In the genomic region with DNA sequence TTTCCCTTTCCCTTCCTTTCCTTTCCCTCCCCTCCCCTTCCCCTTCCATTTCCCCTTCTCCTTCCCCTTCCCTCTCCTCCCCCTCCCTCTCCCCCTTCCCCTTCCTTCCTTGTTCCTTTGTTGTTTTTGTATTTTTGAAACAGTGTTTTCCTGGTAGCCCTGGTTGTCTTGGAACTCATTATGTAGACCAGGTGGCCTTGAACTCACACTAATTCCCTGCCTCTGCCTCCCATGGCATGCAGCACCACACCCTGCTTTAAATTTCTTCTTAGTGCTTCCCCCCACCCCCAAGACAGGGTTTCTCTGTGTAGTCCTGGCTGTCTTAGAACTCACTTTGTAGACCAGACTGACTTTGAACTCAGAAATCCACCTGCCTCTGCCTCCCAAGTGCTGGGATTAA, we compare ENCODE assay signal across 24 mouse cellular contexts. TPM values are rescaled to one million over a fixed set of nuclear protein-coding genes. Genes with fewer than 3 reads are reported as not detected.
A peak's percentile ranks its signal among the peaks of the same experiment; 100 is the strongest.
DNase-seq lines count a peak whose midpoint lies in the region; ATAC-seq lines count a peak whose summit lies in the region.
"Had no signal": no experiment of that assay in that cellular context is flagged by ENCODE, and none has a peak within 500 bp of the region (broad histone marks: within the 10 kb centered on the region; RNA-seq: fewer than 3 reads in every experiment).

No protein-coding gene starts in this region.

- ATAC-seq in midbrain, embryonic 13.5 days: no peak
- ATAC-seq: activated CD4-positive, CD25-positive, alpha-beta regulatory T cell, adult 4 months; CD4-positive, CD25-positive, alpha-beta regulatory T cell, adult 4 months; Patski had no signal

- no peaks in the 10 kb centered on the region for H3K4me1 ChIP-seq in midbrain, embryonic 13.5 days (replicated peaks)

- H3K27me3 ChIP-seq in midbrain, embryonic 13.5 days: no peaks in the 10 kb centered on the region
- H3K27me3 ChIP-seq: CH12.LX, Patski had no signal

- DNase-seq in ES-CJ7 (ENCODE audit: low read depth, low spot score): peak; percentile 48
- DNase-seq in R1 (ENCODE audit: low read depth, low spot score): peak; percentile 69
- DNase-seq in ZHBTc4 (ENCODE audit: low read depth, low spot score): peak; percentile 50
- DNase-seq in heart, postnatal 36 days: no peak
- DNase-seq in right cerebral cortex, postnatal 14 days: no peak
- DNase-seq: adrenal gland, adult 2 months; adrenal gland, adult 8-10 months; adrenal gland, postnatal 10 days; adrenal gland, postnatal 14 days; adrenal gland, postnatal 25 days; adrenal gland, postnatal 36 days; B cell, adult 2 months; cerebellum, adult 11 months; cerebellum, adult 11-12 months; cerebellum, adult 18-20 months; cerebellum, adult 2 months; cerebellum, adult 8-10 months; cerebellum, adult 9-10 months had no signal

- H3K36me3 ChIP-seq in midbrain, embryonic 13.5 days: peaks cover 10% of the 10 kb centered on the region

- intact Hi-C loops in heart, postnatal 36 days (cut with DNase I): loop anchor here (5.0 kb wide), 1 partner anchor 102 kb away; no protein-coding TSS in a partner anchor

- H3K4me3 ChIP-seq in midbrain, embryonic 13.5 days (replicated peaks): no peak overlapping the region

- no peak overlapping the region for H3K9ac ChIP-seq in midbrain, embryonic 13.5 days (replicated peaks)

- no peak overlapping the region for H3K4me2 ChIP-seq in midbrain, embryonic 13.5 days (replicated peaks)

- H3K27ac ChIP-seq in midbrain, embryonic 13.5 days: no peak overlapping the region

- H3K9me3 ChIP-seq in midbrain, embryonic 13.5 days: no peaks in the 10 kb centered on the region
- H3K9me3 ChIP-seq: G1E had no signal

RNA-seq across cellular contexts. Expression of gene Kat2b, which starts 52.7 kb away (rescaled TPM):
- total RNA-seq in heart, postnatal 36 days (2021): 10 to 100 TPM; 83.7 to 93.5 TPM
- 5.0 and 7.6 TPM in 2 replicates for polyA plus RNA-seq in midbrain, embryonic 13.5 days (2015; fragmentation: Nextera tagmentation; extraction: Ambion mirVana)

Comparison
In these comparisons a context has a peak if more than half of its experiments do, and no peak if none do; other contexts are left out.
1. DNase-seq: peak in ES-CJ7 (single experiment), R1 (single experiment) and ZHBTc4 (single experiment); none in heart, postnatal 36 days (0 of 2) and right cerebral cortex, postnatal 14 days (single experiment).